ENCODE assay signal across 21 mouse cellular contexts in genomic region chr11:68674643-68675042, GRCm38 (mm10). TPM values are rescaled to one million over a fixed set of nuclear protein-coding genes. Genes with fewer than 3 reads are reported as not detected.
DNase-seq lines count a peak whose midpoint lies in the region; ATAC-seq and TF ChIP-seq lines count a peak whose summit lies in the region.
"Had no signal": no experiment of that assay in that cellular context is flagged by ENCODE, and none has a peak within 500 bp of the region (broad histone marks: within the 10 kb centered on the region; RNA-seq: fewer than 3 reads in every experiment).

No protein-coding gene starts in this region.

- H3K4me2 ChIP-seq in heart, embryonic 12.5 days = no peak overlapping the region
- no peak overlapping the region for H3K4me2 ChIP-seq in heart, embryonic 16.5 days (ENCODE audit: low read depth, low read length)
- H3K4me2 ChIP-seq: embryonic facial prominence, embryonic 13.5 days; hindbrain, embryonic 12.5 days had no signal

- H3K9me3 ChIP-seq in heart, embryonic 12.5 days (replicated peaks) = no peaks in the 10 kb centered on the region
- no peaks in the 10 kb centered on the region for H3K9me3 ChIP-seq in heart, embryonic 16.5 days (replicated peaks; ENCODE audit: control insufficient read depth, low read length)
- H3K9me3 ChIP-seq: embryonic facial prominence, embryonic 13.5 days; forebrain, embryonic 10.5 days; hindbrain, embryonic 12.5 days had no signal

- H3K4me1 ChIP-seq in heart, embryonic 12.5 days (replicated peaks) = peaks cover 26% of the 10 kb centered on the region
- H3K4me1 ChIP-seq in heart, embryonic 16.5 days (ENCODE audit: control insufficient read depth, insufficient read depth, low read length) = peaks cover 23% of the 10 kb centered on the region
- H3K4me1 ChIP-seq: hindbrain, embryonic 12.5 days had no signal

- H3K9ac ChIP-seq in heart, embryonic 12.5 days = no peak overlapping the region
- no peak overlapping the region for H3K9ac ChIP-seq in heart, embryonic 16.5 days (ENCODE audit: low read length)
- H3K9ac ChIP-seq: embryonic facial prominence, embryonic 13.5 days; hindbrain, embryonic 12.5 days had no signal

- intact Hi-C loops in gastrocnemius, adult 2 months (cut with DNase I) = no loop called here
- intact Hi-C loops in gastrocnemius, postnatal 36 days (cut with DNase I) = no loop called here
- intact Hi-C loops in heart, postnatal 36 days (cut with DNase I) = no loop called here

- DNase-seq in gastrocnemius, adult 2 months = no peak
- no peak for DNase-seq in gastrocnemius, postnatal 36 days
- DNase-seq in heart, postnatal 36 days = no peak
- no peak for DNase-seq in heart, adult 8-10 months (ENCODE audit: low spot score)
- no peak for DNase-seq in cerebellum, adult 8-10 months
- DNase-seq: adrenal gland, postnatal 14 days; cerebellum, adult 11-12 months; cerebellum, adult 9-11 months; cerebellum, postnatal 36 days; gastrocnemius, postnatal 14 days; kidney, adult 8-10 months had no signal

- no peak for TF ChIP-seq CTCF in gastrocnemius, adult 2 months (IDR thresholded peaks at IDR 0.05)

- no peaks in the 10 kb centered on the region for H3K27me3 ChIP-seq in heart, embryonic 12.5 days (replicated peaks)
- no peaks in the 10 kb centered on the region for H3K27me3 ChIP-seq in heart, embryonic 16.5 days (ENCODE audit: control insufficient read depth, insufficient read depth, low read length)
- H3K27me3 ChIP-seq: embryonic facial prominence, embryonic 13.5 days; hindbrain, embryonic 12.5 days had no signal

- peak overlapping the region; percentile 71 for H3K27ac ChIP-seq in gastrocnemius, adult 2 months
- H3K27ac ChIP-seq in heart, embryonic 12.5 days (ENCODE audit: poor library complexity, severe bottlenecking) = peak overlapping the region; percentile 87
- H3K27ac ChIP-seq in heart, embryonic 16.5 days (ENCODE audit: low read length) = peak overlapping the region; percentile 73
- H3K27ac ChIP-seq: embryonic facial prominence, embryonic 13.5 days; forebrain, embryonic 10.5 days; hindbrain, embryonic 12.5 days had no signal

- H3K4me3 ChIP-seq in gastrocnemius, adult 2 months = no peak overlapping the region
- no peak overlapping the region for H3K4me3 ChIP-seq in heart, embryonic 12.5 days
- H3K4me3 ChIP-seq in heart, embryonic 16.5 days (ENCODE audit: low read length) = no peak overlapping the region
- H3K4me3 ChIP-seq: embryonic facial prominence, embryonic 13.5 days; forebrain, embryonic 10.5 days; hindbrain, embryonic 12.5 days had no signal

- ATAC-seq in heart, embryonic 12.5 days (ENCODE audit: insufficient number of reproducible peaks, low FRiP score) = no peak
- ATAC-seq in heart, embryonic 16.5 days (replicated peaks; ENCODE audit: extremely low read depth, insufficient read depth, low FRiP score) = 0 out of 2 replicates have a peak, but pooled peaks have one; percentile 23
- ATAC-seq: activated CD4-positive, CD25-positive, alpha-beta regulatory T cell, adult 4 months; forebrain, embryonic 14.5 days; hindbrain, embryonic 16.5 days; inflammation-experienced regulatory T-cells, adult 6 months; intestine, postnatal 0 days had no signal

- 54% methylated on average over 3 of the region's 3 CpGs for WGBS in heart, embryonic 12.5 days
- WGBS in heart, embryonic 16.5 days = 53% methylated on average over 3 of the region's 3 CpGs

- H3K36me3 ChIP-seq in heart, embryonic 12.5 days = no peaks in the 10 kb centered on the region
- no peaks in the 10 kb centered on the region for H3K36me3 ChIP-seq in heart, embryonic 16.5 days (ENCODE audit: control insufficient read depth, insufficient read depth)
- H3K36me3 ChIP-seq: embryonic facial prominence, embryonic 13.5 days; forebrain, embryonic 10.5 days; hindbrain, embryonic 12.5 days had no signal

RNA-seq across cellular contexts. Expression of gene Myh10, which starts 16.7 kb away (rescaled TPM):
- total RNA-seq in gastrocnemius, adult 2 months (2021) = 10 to 100 TPM; 12.3 to 28.6 TPM
- total RNA-seq in gastrocnemius, postnatal 36 days (2021) = 10 to 100 TPM; 12.7 to 20.7 TPM
- polyA plus RNA-seq in heart, embryonic 12.5 days (2016; fragmentation: Nextera tagmentation; extraction: Ambion mirVana) = 219 and 235 TPM in 2 replicates
- 10 to 100 TPM; 23.0 to 26.4 TPM for total RNA-seq in heart, postnatal 36 days (2021)
- 81.1 and 104 TPM in 2 replicates for polyA plus RNA-seq in heart, embryonic 16.5 days (2015; fragmentation: Nextera tagmentation; extraction: Ambion mirVana)
- 10 to 100 TPM; 21.6 to 24.0 (median 22.9) TPM for total RNA-seq in heart, adult 8-10 months (2022)
